Mouse (Mus musculus): Measurements from ENCODE around the gene Lmntd1. TPM values are rescaled to one million over a fixed set of nuclear protein-coding genes. Genes with fewer than 3 reads are reported as not detected.

Gene Lmntd1
- total and polyA plus RNA-seq, 3 experiments = 0.08 to 0.43 (median 0.26) TPM

GRCm38 (mm10) chr6:145379175-145379574 lies 234.9 kb downstream of the Lmntd1 start:
- peak; percentile 76 for DNase-seq (ENCODE audit: extremely low read depth)
- dilution Hi-C loops (cut with MboI; ENCODE audit: extremely low pct_ligation_motif_present, extremely low pct_unique_long_range_greater_than_20kb, low sequenced_read_pairs) (no loop called here), in situ Hi-C loops (cut with MboI; ENCODE audit: low pct_ligation_motif_present, low pct_unique_long_range_greater_than_20kb, low sequenced_read_pairs) (no loop called here)
- Histone ChIP-seq H3K36me3 (replicated peaks in 1 of 2; ENCODE audit: control insufficient read depth in 1 of 2, insufficient read depth in 1 of 2, low read length in 1 of 2) (no peaks in the 10 kb centered on the region), H3K4me3 (replicated peaks in 1 of 3; ENCODE audit: low read depth in 2 of 3, low read length in 2 of 3, poor library complexity in 1 of 3) (peak overlapping the region in 1 of 3 experiments; percentile 32), H3K27me3 (replicated peaks) (no peaks in the 10 kb centered on the region), H3K79me2 (replicated peaks; ENCODE audit: control insufficient read depth, extremely low read depth, insufficient read depth, poor library complexity, severe bottlenecking) (no peaks in the 10 kb centered on the region), H3K27ac (ENCODE audit: insufficient read depth, low read depth) (no peak overlapping the region), H3K4me2 (ENCODE audit: insufficient read depth, low read depth, poor library complexity, severe bottlenecking) (peak overlapping the region; percentile 85), H3K9me3 (replicated peaks; ENCODE audit: low read length) (peaks cover 16% of the 10 kb centered on the region), H3K9ac (ENCODE audit: insufficient read depth, low read depth) (no peak overlapping the region), H3K4me1 (ENCODE audit: control insufficient read depth in 1 of 2, insufficient read depth in 2 of 2) (peaks cover 9 to 18% of the 10 kb centered on the region in 2 experiments)
- peak; percentile 22; the same call in 1 of the 2 replicates for TF ChIP-seq NRF1 (IDR thresholded peaks at IDR 0.05; ENCODE audit: low read depth, low read length)
- no peak for TF ChIP-seq ZC3H11A (IDR thresholded peaks at IDR 0.05; ENCODE audit: low read depth, low read length)
- no peak for TF ChIP-seq ELF1 (IDR thresholded peaks at IDR 0.05; ENCODE audit: low read depth, low read length)
- TF ChIP-seq SMC3 (IDR thresholded peaks at IDR 0.05; ENCODE audit: low read depth, low read length) = no peak
- TF ChIP-seq SIN3A (IDR thresholded peaks at IDR 0.05; ENCODE audit: low read length) = peak; percentile 77; the same call in 1 of the 2 replicates
- peak; percentile 46; the same call in 1 of the 2 replicates for TF ChIP-seq CHD2 (IDR thresholded peaks at IDR 0.05; ENCODE audit: low read length)
- no peak for TF ChIP-seq UBTF (IDR thresholded peaks at IDR 0.05; ENCODE audit: low read depth, low read length)
- TF ChIP-seq USF1 (IDR thresholded peaks at IDR 0.05; ENCODE audit: low read depth, low read length) = no peak
- peak; percentile 83 for TF ChIP-seq EP300 (IDR thresholded peaks at IDR 0.05; ENCODE audit: low read length)
- no peak for TF ChIP-seq GABPA (IDR thresholded peaks at IDR 0.05; ENCODE audit: insufficient replicate concordance, low read depth, low read length)
- no peak for TF ChIP-seq E2F4 (IDR thresholded peaks at IDR 0.05; ENCODE audit: insufficient replicate concordance, low read depth, low read length)
- TF ChIP-seq NELFE (IDR thresholded peaks at IDR 0.05; ENCODE audit: low read depth, low read length) = no peak
- TF ChIP-seq MAFK (IDR thresholded peaks at IDR 0.05; ENCODE audit: insufficient replicate concordance, low read length) = 0 out of 2 replicates have a peak, but pooled peaks have one; percentile 66
- TF ChIP-seq POLR2AphosphoS2 (IDR thresholded peaks at IDR 0.05; ENCODE audit: low read depth, low read length) = no peak
- peak; percentile 94 for TF ChIP-seq MAX (IDR thresholded peaks at IDR 0.05; ENCODE audit: low read length)
- TF ChIP-seq MEF2A (IDR thresholded peaks at IDR 0.05; ENCODE audit: borderline replicate concordance, low read depth, low read length) = peak; percentile 56
- TF ChIP-seq MAZ (IDR thresholded peaks at IDR 0.05; ENCODE audit: low read depth, low read length) = 0 out of 2 replicates have a peak, but pooled peaks have one; percentile 69
- peak; percentile 68 for TF ChIP-seq IRF4 (IDR thresholded peaks at IDR 0.05; ENCODE audit: low read depth, low read length)
- TF ChIP-seq CTCF (conservative IDR thresholded peaks at IDR 0.05 in 1 of 2, IDR thresholded peaks at IDR 0.05 in 1 of 2; ENCODE audit: low read depth in 2 of 2, low read length in 2 of 2) = no peak
- TF ChIP-seq TCF12 (IDR thresholded peaks at IDR 0.05; ENCODE audit: low read depth, low read length) = peak; percentile 85
- no peak for TF ChIP-seq PAX5 (IDR thresholded peaks at IDR 0.05; ENCODE audit: low read length)
- TF ChIP-seq MYC (IDR thresholded peaks at IDR 0.05; ENCODE audit: low read depth, low read length) = peak; percentile 91
- peak; percentile 75 for TF ChIP-seq RCOR1 (conservative IDR thresholded peaks at IDR 0.05; ENCODE audit: low read depth, low read length)
- no peak for TF ChIP-seq JUND (conservative IDR thresholded peaks at IDR 0.05; ENCODE audit: low read depth, low read length)
- TF ChIP-seq JUN (IDR thresholded peaks at IDR 0.05; ENCODE audit: insufficient read depth, low read depth, low read length) = peak; percentile 24; the same call in 1 of the 2 replicates
- TF ChIP-seq BHLHE40 (IDR thresholded peaks at IDR 0.05; ENCODE audit: low read depth, low read length) = peak; percentile 98
- no peak for TF ChIP-seq ZKSCAN1 (IDR thresholded peaks at IDR 0.05; ENCODE audit: borderline replicate concordance, low read depth, low read length)
- no peak for TF ChIP-seq KAT2A (IDR thresholded peaks at IDR 0.05; ENCODE audit: insufficient replicate concordance, low read length)
- peak; percentile 86 for TF ChIP-seq ETS1 (conservative IDR thresholded peaks at IDR 0.05; ENCODE audit: low read depth, low read length)
- no peak for TF ChIP-seq USF2 (conservative IDR thresholded peaks at IDR 0.05; ENCODE audit: low read depth, low read length)
- TF ChIP-seq MXI1 (IDR thresholded peaks at IDR 0.05; ENCODE audit: low read depth, low read length) = peak; percentile 83; the same call in 1 of the 2 replicates
- TF ChIP-seq TBP (conservative IDR thresholded peaks at IDR 0.05; ENCODE audit: low read depth, low read length) = no peak
- 0 out of 2 replicates have a peak, but pooled peaks have one; percentile 9 for TF ChIP-seq HCFC1 (IDR thresholded peaks at IDR 0.05; ENCODE audit: low read depth, low read length)
- no peak for TF ChIP-seq RAD21 (IDR thresholded peaks at IDR 0.05; ENCODE audit: low read depth, low read length)
- no peak for TF ChIP-seq ZMIZ1 (IDR thresholded peaks at IDR 0.05; ENCODE audit: low read depth, low read length)
- no peak for TF ChIP-seq CHD1 (IDR thresholded peaks at IDR 0.05; ENCODE audit: low read depth, low read length)
- no peak for TF ChIP-seq POLR2A (IDR thresholded peaks at IDR 0.05; ENCODE audit: low read depth, low read length)
- no peak for TF ChIP-seq ZNF384 (IDR thresholded peaks at IDR 0.05; ENCODE audit: low read depth, low read length)

All from CH12.LX (cell line).